Mouse (Mus musculus): Measurements from ENCODE around the gene Upf2. TPM values are rescaled to one million over a fixed set of nuclear protein-coding genes. Genes with fewer than 3 reads are reported as not detected.

Upf2 gene
- 46.5 TPM for polyA plus RNA-seq (2014; fragmentation: Illumina TruSeq; extraction: RNeasy Lipid Tissue Mini Kit (QIAGEN cat#74804); ENCODE audit: low read depth, low replicate concordance)

DNA sequence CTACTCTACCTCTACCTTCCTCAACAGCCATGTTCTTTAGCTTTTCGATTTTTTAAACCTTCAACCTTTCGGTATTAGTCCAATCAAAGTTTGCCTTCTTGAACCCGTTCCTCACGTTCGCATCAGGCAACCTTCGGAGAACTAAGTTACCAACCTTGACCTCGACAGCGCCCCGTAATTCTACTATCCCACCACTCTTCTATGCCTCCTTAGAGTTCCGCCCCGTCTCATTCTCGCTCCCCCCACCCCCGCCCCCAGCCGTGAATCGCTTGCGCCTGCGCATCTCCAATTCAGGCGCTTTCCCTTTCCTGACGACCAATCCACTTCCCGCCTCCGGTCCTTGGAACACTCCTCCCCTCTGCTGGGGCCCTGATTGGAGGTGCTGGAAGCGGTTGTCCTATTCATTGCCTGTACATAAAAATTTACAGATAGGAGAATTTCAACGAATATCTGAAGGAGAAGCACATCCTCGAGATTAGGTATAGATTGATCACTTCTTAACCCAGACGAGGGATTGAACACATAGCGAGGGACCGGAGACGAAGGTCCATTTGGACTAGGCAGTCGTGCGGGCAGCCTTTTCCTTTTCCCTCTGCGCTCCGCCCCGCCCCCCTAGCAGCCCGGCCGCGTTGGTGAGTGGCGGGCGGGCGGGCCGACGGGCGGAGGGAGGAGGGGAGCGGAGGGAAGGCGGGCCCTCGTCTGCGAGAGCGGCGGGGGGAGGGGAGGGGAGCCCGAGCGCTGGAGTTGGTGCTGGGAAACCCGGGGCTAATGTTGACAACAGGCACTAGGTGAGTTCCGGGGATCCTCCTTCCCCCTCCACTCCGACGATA is at the start of gene Upf2:
Gene Upf2, plus strand, starts transcription at position 704 of the 830 bp plus-strand sequence.

DNA sequence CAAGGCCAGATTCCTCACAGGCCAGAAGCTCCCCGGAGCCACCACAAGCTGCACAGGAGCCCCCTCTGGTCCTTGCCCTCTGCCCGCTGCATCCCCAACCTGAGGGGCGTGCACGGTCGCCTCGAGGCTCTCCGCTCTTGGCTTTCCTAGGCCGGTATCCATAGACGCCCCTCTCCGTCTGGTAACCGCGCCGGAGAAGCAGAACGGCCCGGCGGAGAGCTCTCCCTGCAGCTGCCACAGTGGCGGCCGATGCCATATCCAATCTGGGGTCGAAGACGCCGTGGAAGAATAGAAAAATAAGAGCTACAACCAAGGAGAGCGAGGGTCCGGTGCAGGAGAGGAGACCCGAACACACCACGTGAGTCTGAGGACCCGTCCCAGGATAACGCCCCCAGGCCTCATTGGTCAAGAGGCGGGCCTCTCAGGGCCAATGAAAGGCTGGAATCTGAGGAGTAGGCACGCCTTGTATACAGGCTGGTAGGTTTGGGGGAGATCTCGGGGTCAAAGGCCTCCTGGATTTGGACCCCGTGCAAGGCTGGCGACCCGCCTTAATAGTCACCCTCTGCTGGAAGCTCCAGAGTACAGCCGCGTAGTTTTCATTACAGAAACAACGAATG is 8.7 kb upstream of the Upf2 start, which contains the start of gene Dhtkd1:
Gene Dhtkd1, minus strand, starts transcription at position 377 of the 617 bp plus-strand sequence.

Other genes with a start within 250 kb of the Upf2 start
- 1.5 TPM for gene Camk1d, start 237.0 kb upstream of the Upf2 start, polyA plus RNA-seq (2014; fragmentation: Illumina TruSeq; extraction: RNeasy Lipid Tissue Mini Kit (QIAGEN cat#74804); ENCODE audit: low read depth, low replicate concordance)
- 32.2 TPM for gene Nudt5, start 106.5 kb upstream of the Upf2 start, polyA plus RNA-seq (2014; fragmentation: Illumina TruSeq; extraction: RNeasy Lipid Tissue Mini Kit (QIAGEN cat#74804); ENCODE audit: low read depth, low replicate concordance)
- gene Cdc123, start 106.3 kb upstream of the Upf2 start, polyA plus RNA-seq (2014; fragmentation: Illumina TruSeq; extraction: RNeasy Lipid Tissue Mini Kit (QIAGEN cat#74804); ENCODE audit: low read depth, low replicate concordance) = 205 TPM
- gene Gm13199, start 88.5 kb upstream of the Upf2 start, polyA plus RNA-seq (2014; fragmentation: Illumina TruSeq; extraction: RNeasy Lipid Tissue Mini Kit (QIAGEN cat#74804); ENCODE audit: low read depth, low replicate concordance) = not detected
- gene Sec61a2, start 56.0 kb upstream of the Upf2 start, polyA plus RNA-seq (2014; fragmentation: Illumina TruSeq; extraction: RNeasy Lipid Tissue Mini Kit (QIAGEN cat#74804); ENCODE audit: low read depth, low replicate concordance) = 19.8 TPM
- gene Dhtkd1, start 8.7 kb upstream of the Upf2 start, polyA plus RNA-seq (2014; fragmentation: Illumina TruSeq; extraction: RNeasy Lipid Tissue Mini Kit (QIAGEN cat#74804); ENCODE audit: low read depth, low replicate concordance) = 22.0 TPM
- gene Proser2, start 178.7 kb downstream of the Upf2 start, polyA plus RNA-seq (2014; fragmentation: Illumina TruSeq; extraction: RNeasy Lipid Tissue Mini Kit (QIAGEN cat#74804); ENCODE audit: low read depth, low replicate concordance) = 4.3 TPM